Mouse (Mus musculus): ENCODE measurements around the gene Pced1a. TPM values are rescaled to one million over a fixed set of nuclear protein-coding genes. Genes with fewer than 3 reads are reported as not detected.

Pced1a gene
- polyA plus RNA-seq, 1 experiment from 2014 or later: 9.0 TPM

GRCm38 (mm10) chr2:130452266-130452665 lies 27.8 kb upstream of the Pced1a start:
- ATAC-seq (ENCODE audit: insufficient number of reproducible peaks, low FRiP score): no peak
- peaks cover 4% of the 10 kb centered on the region; the same call in 1 of the 2 replicates for H3K27me3 ChIP-seq (replicated peaks)
- WGBS: 33% methylated on average over 2 of the region's 2 CpGs
- no peaks in the 10 kb centered on the region for H3K9me3 ChIP-seq (replicated peaks)
- no peak overlapping the region for H3K9ac ChIP-seq
- peaks cover 44% of the 10 kb centered on the region for H3K4me1 ChIP-seq (replicated peaks)
- no peak overlapping the region for H3K4me2 ChIP-seq
- H3K36me3 ChIP-seq: no peaks in the 10 kb centered on the region
- H3K27ac ChIP-seq (ENCODE audit: poor library complexity, severe bottlenecking): no peak overlapping the region
- no peak overlapping the region for H3K4me3 ChIP-seq

GRCm38 (mm10) chr2:130451727-130452090 lies 27.2 kb upstream of the Pced1a start:
- H3K4me1 ChIP-seq (replicated peaks): peaks cover 41% of the 10 kb centered on the region
- peaks cover 4% of the 10 kb centered on the region; the same call in 1 of the 2 replicates for H3K27me3 ChIP-seq (replicated peaks)
- no peak for ATAC-seq (ENCODE audit: insufficient number of reproducible peaks, low FRiP score)
- WGBS: 48% methylated on average over 3 of the region's 3 CpGs
- H3K36me3 ChIP-seq: no peaks in the 10 kb centered on the region
- no peaks in the 10 kb centered on the region for H3K9me3 ChIP-seq (replicated peaks)
- H3K4me2 ChIP-seq: peak overlapping the region; percentile 89
- no peak overlapping the region for H3K27ac ChIP-seq (ENCODE audit: poor library complexity, severe bottlenecking)
- H3K4me3 ChIP-seq: peak overlapping the region; percentile 99
- H3K9ac ChIP-seq: peak overlapping the region; percentile 95; the same call in 1 of the 2 replicates

GRCm38 (mm10) chr2:130451086-130451726 lies 26.7 kb upstream of the Pced1a start:
- ATAC-seq (ENCODE audit: insufficient number of reproducible peaks, low FRiP score): no peak
- H3K4me2 ChIP-seq: peak overlapping the region; percentile 89
- H3K4me3 ChIP-seq: peak overlapping the region; percentile 99
- 56% methylated on average over 14 of the region's 14 CpGs for whole genome bisulfite sequencing
- H3K36me3 ChIP-seq: no peaks in the 10 kb centered on the region
- H3K27me3 ChIP-seq (replicated peaks): peaks cover 4% of the 10 kb centered on the region; the same call in 1 of the 2 replicates
- peak overlapping the region; percentile 87; the same call in 1 of the 2 replicates for H3K27ac ChIP-seq (ENCODE audit: poor library complexity, severe bottlenecking)
- H3K9ac ChIP-seq: peak overlapping the region; percentile 95
- no peaks in the 10 kb centered on the region for H3K9me3 ChIP-seq (replicated peaks)
- H3K4me1 ChIP-seq (replicated peaks): peaks cover 39% of the 10 kb centered on the region

GRCm38 (mm10) chr2:130450434-130450796 lies 25.9 kb upstream of the Pced1a start:
- Histone ChIP-seq H3K4me3 (peak overlapping the region; percentile 99), H3K4me1 (replicated peaks) (peaks cover 35% of the 10 kb centered on the region), H3K9me3 (replicated peaks) (no peaks in the 10 kb centered on the region), H3K4me2 (peak overlapping the region; percentile 89), H3K27me3 (replicated peaks) (peaks cover 4% of the 10 kb centered on the region; the same call in 1 of the 2 replicates), H3K9ac (peak overlapping the region; percentile 95), H3K36me3 (no peaks in the 10 kb centered on the region), H3K27ac (ENCODE audit: poor library complexity, severe bottlenecking) (peak overlapping the region; percentile 87)
- peak; percentile 88 for ATAC-seq (ENCODE audit: insufficient number of reproducible peaks, low FRiP score)
- 0% methylated on average over 47 of the region's 47 CpGs for WGBS

GRCm38 (mm10) chr2:130449794-130450433 lies 25.4 kb upstream of the Pced1a start, which contains the start of gene Ptpra:
TSS of gene Ptpra (plus strand) at chr2:130450278.
- H3K9me3 ChIP-seq (replicated peaks): no peaks in the 10 kb centered on the region
- peak within 1 kb of the TSS; percentile 87 for H3K27ac ChIP-seq (ENCODE audit: poor library complexity, severe bottlenecking)
- peaks cover 32% of the 10 kb centered on the region for H3K4me1 ChIP-seq (replicated peaks)
- peak within 1 kb of the TSS; percentile 99 for H3K4me3 ChIP-seq
- 0% methylated on average over 50 of the region's 50 CpGs for whole genome bisulfite sequencing
- H3K27me3 ChIP-seq (replicated peaks): peaks cover 4% of the 10 kb centered on the region; the same call in 1 of the 2 replicates
- H3K4me2 ChIP-seq: peak within 1 kb of the TSS; percentile 89
- peak; percentile 96 for ATAC-seq (ENCODE audit: insufficient number of reproducible peaks, low FRiP score)
- H3K36me3 ChIP-seq: 0 out of 2 replicates have a peak, but pooled peaks cover 3% of the 10 kb centered on the region
- H3K9ac ChIP-seq: peak within 1 kb of the TSS; percentile 95

GRCm38 (mm10) chr2:130449021-130449793 lies 24.7 kb upstream of the Pced1a start:
- peaks cover 8% of the 10 kb centered on the region for H3K36me3 ChIP-seq
- H3K27me3 ChIP-seq (replicated peaks): peaks cover 4% of the 10 kb centered on the region; the same call in 1 of the 2 replicates
- peak overlapping the region; percentile 89 for H3K4me2 ChIP-seq
- H3K9ac ChIP-seq: peak overlapping the region; percentile 95
- ATAC-seq (ENCODE audit: insufficient number of reproducible peaks, low FRiP score): no peak
- peaks cover 30% of the 10 kb centered on the region for H3K4me1 ChIP-seq (replicated peaks)
- no peaks in the 10 kb centered on the region for H3K9me3 ChIP-seq (replicated peaks)
- peak overlapping the region; percentile 99 for H3K4me3 ChIP-seq
- 10% methylated on average over 17 of the region's 17 CpGs for WGBS
- H3K27ac ChIP-seq (ENCODE audit: poor library complexity, severe bottlenecking): no peak overlapping the region

- peaks cover 15% of the 10 kb centered on the region for H3K36me3 ChIP-seq
- peaks cover 28% of the 10 kb centered on the region for H3K4me1 ChIP-seq (replicated peaks)
- no peak overlapping the region for H3K9ac ChIP-seq
- H3K27ac ChIP-seq (ENCODE audit: poor library complexity, severe bottlenecking): no peak overlapping the region
- H3K27me3 ChIP-seq (replicated peaks): peaks cover 4% of the 10 kb centered on the region; the same call in 1 of the 2 replicates
- H3K4me2 ChIP-seq: no peak overlapping the region
- no peak overlapping the region for H3K4me3 ChIP-seq
- no peak for ATAC-seq (ENCODE audit: insufficient number of reproducible peaks, low FRiP score)
- no peaks in the 10 kb centered on the region for H3K9me3 ChIP-seq (replicated peaks)
Measured at GRCm38 (mm10) chr2:130448449-130448848, 23.9 kb upstream of the Pced1a start.

- peaks cover 77% of the 10 kb centered on the region for H3K36me3 ChIP-seq
- no peak overlapping the region for H3K27ac ChIP-seq (ENCODE audit: poor library complexity, severe bottlenecking)
- no peaks in the 10 kb centered on the region for H3K9me3 ChIP-seq (replicated peaks)
- H3K4me2 ChIP-seq: no peak overlapping the region
- no peak overlapping the region for H3K9ac ChIP-seq
- H3K4me1 ChIP-seq (replicated peaks): no peaks in the 10 kb centered on the region
- no peak overlapping the region for H3K4me3 ChIP-seq
- H3K27me3 ChIP-seq (replicated peaks): no peaks in the 10 kb centered on the region
- 85% methylated on average over 10 of the region's 10 CpGs for WGBS
- ATAC-seq (ENCODE audit: insufficient number of reproducible peaks, low FRiP score): no peak
Measured at GRCm38 (mm10) chr2:130442162-130442561, 17.7 kb upstream of the Pced1a start.

- no peaks in the 10 kb centered on the region for H3K9me3 ChIP-seq (replicated peaks)
- 83% methylated on average over 4 of the region's 4 CpGs for WGBS
Measured at GRCm38 (mm10) chr2:130439840-130440480, 15.5 kb upstream of the Pced1a start.

GRCm38 (mm10) chr2:130438861-130439260 lies 14.4 kb upstream of the Pced1a start:
- H3K4me1 ChIP-seq (replicated peaks): no peaks in the 10 kb centered on the region
- 88% methylated on average over 3 of the region's 3 CpGs for WGBS
- H3K36me3 ChIP-seq: peaks cover 65% of the 10 kb centered on the region
- no peak overlapping the region for H3K4me3 ChIP-seq
- no peak for ATAC-seq (ENCODE audit: insufficient number of reproducible peaks, low FRiP score)
- no peak overlapping the region for H3K27ac ChIP-seq (ENCODE audit: poor library complexity, severe bottlenecking)
- H3K27me3 ChIP-seq (replicated peaks): no peaks in the 10 kb centered on the region
- H3K9ac ChIP-seq: no peak overlapping the region
- H3K4me2 ChIP-seq: no peak overlapping the region
- H3K9me3 ChIP-seq (replicated peaks): no peaks in the 10 kb centered on the region

More at GRCm38 (mm10) chr2:130439840-130440480, 15.5 kb upstream of the Pced1a start:
- Histone ChIP-seq H3K9ac (no peak overlapping the region), H3K4me1 (replicated peaks) (no peaks in the 10 kb centered on the region), H3K4me3 (no peak overlapping the region), H3K36me3 (peaks cover 74% of the 10 kb centered on the region), H3K4me2 (no peak overlapping the region), H3K27ac (ENCODE audit: poor library complexity, severe bottlenecking) (no peak overlapping the region), H3K27me3 (replicated peaks) (no peaks in the 10 kb centered on the region)
- ATAC-seq (ENCODE audit: insufficient number of reproducible peaks, low FRiP score): no peak
